Mouse (Mus musculus) liver, postnatal 0 days (tissue): ENCODE data around the gene Ablim1. TPM values are rescaled to one million over a fixed set of nuclear protein-coding genes. Genes with fewer than 3 reads are reported as not detected.

Source experiments
- ATAC-seq: fragments of 200-750 bp; cut with Nextera tagmentation; 2 replicates; pipeline ENCODE4 v1.8.0; 2017; ENCODE audit warnings: mild to moderate bottlenecking, moderate library complexity
- DNase-seq: peaks from one replicate; pipeline ENCODE4 v3.0.0-alpha.2; 2016
- H3K27ac ChIP-seq: fragments of 300-500 bp; sonication (generic); 2 replicates; pipeline ENCODE4 v1.5.1; 2014; ENCODE audit warnings: antibody characterized with exemption, moderate library complexity, mild to moderate bottlenecking, low read depth
- H3K27me3 ChIP-seq: fragments of 300-500 bp; sonication (generic); 2 replicates; pipeline ENCODE4 v1.6.1; 2014; ENCODE audit warnings: low read length, control low read depth, mixed read lengths; ENCODE audit not compliant: insufficient read depth
- H3K36me3 ChIP-seq: fragments of 300-500 bp; sonication (generic); replicated peaks from 2 replicates; pipeline ENCODE4 v1.6.1; 2014; ENCODE audit warnings: mild to moderate bottlenecking, control low read depth, low read length, moderate library complexity, mixed read lengths; ENCODE audit not compliant: insufficient read depth
- H3K4me1 ChIP-seq: fragments of 300-500 bp; sonication (generic); 2 replicates; pipeline ENCODE4 v1.6.1; 2014; ENCODE audit warnings: antibody characterized with exemption, mild to moderate bottlenecking, control low read depth; ENCODE audit not compliant: insufficient read depth
- H3K4me2 ChIP-seq: fragments of 300-500 bp; sonication (generic); 2 replicates; pipeline ENCODE4 v1.6.1; 2014; ENCODE audit warnings: low read depth, mild to moderate bottlenecking, low read length, moderate library complexity, mixed read lengths
- H3K4me3 ChIP-seq: fragments of 300-500 bp; sonication (generic); 2 replicates; pipeline ENCODE4 v1.5.1; 2014; ENCODE audit warnings: low read depth, low read length
- H3K9ac ChIP-seq: fragments of 300-500 bp; sonication (generic); replicated peaks from 2 replicates; pipeline ENCODE4 v1.6.1; 2014; ENCODE audit warnings: mild to moderate bottlenecking, moderate library complexity
- H3K9me3 ChIP-seq: fragments of 300-500 bp; sonication (generic); 2 replicates; pipeline ENCODE4 v1.6.1; 2016; ENCODE audit warnings: mild to moderate bottlenecking, control low read depth, low read length, mixed read lengths
- CTCF ChIP-seq: sonication (generic); IDR thresholded peaks from 2 replicates; pipeline ENCODE4 v1.5.1; 2016; ENCODE audit warnings: antibody characterized with exemption, low read depth
- EP300 ChIP-seq: IDR thresholded peaks from 2 replicates; pipeline ENCODE4 v1.6.1; 2016; ENCODE audit warnings: antibody characterized with exemption, low read depth, mild to moderate bottlenecking
- WGBS: fragments of 180-500 bp; shearing (Covaris S2); extraction: QIAGEN DNeasy Blood & Tissue Kit; methylation state at CpG from one replicate; pipeline ENCODE4 v1.1.7; 2014; ENCODE audit not compliant: insufficient replicate concordance; 5-methylcytosine and 5-hydroxymethylcytosine counted together
- polyA plus RNA-seq: library from polyadenylated mRNA; unstranded; fragments of >200 nt; fragmentation: Nextera tagmentation; extraction: Ambion mirVana; gene quantifications from 2 replicates; pipeline ENCODE4 v1.2.1, GENCODE M21; 2015

Ablim1 gene
- polyA plus RNA-seq, 1 experiment from 2014 or later, result 12.0 TPM

GRCm38 (mm10) chr19:57175077-57175476 is 139.6 kb downstream of the Ablim1 start:
- no peak overlapping the region for H3K4me2 ChIP-seq
- H3K9me3 ChIP-seq, result no peaks in the 10 kb centered on the region
- no peak overlapping the region for H3K9ac ChIP-seq
- H3K4me3 ChIP-seq, result no peak overlapping the region
- peak overlapping the region; percentile 42; the same call in 1 of the 2 replicates for H3K27ac ChIP-seq
- TF ChIP-seq CTCF (no peak), EP300 (no peak)
- ATAC-seq (no peak), DNase-seq (no peak)
- no peaks in the 10 kb centered on the region for H3K27me3 ChIP-seq
- H3K4me1 ChIP-seq, result peaks cover 16% of the 10 kb centered on the region
- H3K36me3 ChIP-seq, result 0 out of 2 replicates have a peak, but pooled peaks cover 2% of the 10 kb centered on the region

- Histone ChIP-seq H3K27ac (peak overlapping the region; percentile 58), H3K27me3 (no peaks in the 10 kb centered on the region), H3K4me1 (peaks cover 19% of the 10 kb centered on the region), H3K4me3 (no peak overlapping the region), H3K4me2 (no peak overlapping the region), H3K9me3 (no peaks in the 10 kb centered on the region), H3K36me3 (0 out of 2 replicates have a peak, but pooled peaks cover 2% of the 10 kb centered on the region), H3K9ac (no peak overlapping the region)
- 64% methylated on average over 5 of the region's 5 CpGs for WGBS
- TF ChIP-seq CTCF (no peak), EP300 (no peak)
- DNase-seq (no peak), ATAC-seq (peak; percentile 64)
These were observed 140.2 kb downstream of the Ablim1 start for GRCm38 (mm10) chr19:57174541-57174940.

GRCm38 (mm10) chr19:57174045-57174444 is 140.7 kb downstream of the Ablim1 start:
- H3K9me3 ChIP-seq, result no peaks in the 10 kb centered on the region
- DNase-seq, result no peak
- H3K36me3 ChIP-seq, result 0 out of 2 replicates have a peak, but pooled peaks cover 2% of the 10 kb centered on the region
- H3K27ac ChIP-seq, result peak overlapping the region; percentile 58
- no peak for ATAC-seq
- H3K27me3 ChIP-seq, result no peaks in the 10 kb centered on the region
- H3K4me1 ChIP-seq, result peaks cover 17% of the 10 kb centered on the region
- H3K9ac ChIP-seq, result no peak overlapping the region
- TF ChIP-seq EP300 (no peak), CTCF (no peak)
- no peak overlapping the region for H3K4me2 ChIP-seq
- 73% methylated on average over 5 of the region's 5 CpGs for WGBS
- H3K4me3 ChIP-seq, result no peak overlapping the region

DNA sequence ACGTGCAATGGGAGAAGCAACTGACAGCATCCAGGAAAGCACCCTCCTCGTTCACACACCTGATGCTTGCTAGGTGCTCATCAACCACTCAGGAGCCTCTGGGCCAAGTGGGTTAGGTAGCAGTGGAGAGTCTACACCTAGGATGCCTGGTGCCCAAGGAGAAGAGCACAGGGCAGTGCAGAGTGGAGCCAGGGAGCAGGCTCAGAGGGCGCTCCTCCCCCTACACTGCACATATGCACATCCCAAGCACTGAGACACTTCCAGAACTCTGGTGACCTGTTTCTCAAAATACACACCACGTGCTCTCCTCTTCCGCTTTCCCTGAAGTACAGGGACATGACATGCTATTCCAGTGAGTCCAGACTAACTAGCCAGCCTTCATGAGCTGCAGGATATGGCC is 142.4 kb downstream of the Ablim1 start:
- WGBS, result 80% methylated on average over 5 of the region's 5 CpGs
- Histone ChIP-seq H3K9ac (no peak overlapping the region), H3K27me3 (no peaks in the 10 kb centered on the region), H3K4me1 (peaks cover 17% of the 10 kb centered on the region), H3K9me3 (no peaks in the 10 kb centered on the region), H3K36me3 (0 out of 2 replicates have a peak, but pooled peaks cover 2% of the 10 kb centered on the region), H3K27ac (no peak overlapping the region), H3K4me3 (no peak overlapping the region), H3K4me2 (no peak overlapping the region)
- TF ChIP-seq CTCF (no peak), EP300 (no peak)
- ATAC-seq, result no peak
- no peak for DNase-seq

- DNase-seq (no peak), ATAC-seq (peak; percentile 59; the same call in 1 of the 2 replicates)
- H3K27ac ChIP-seq, result 0 out of 2 replicates have a peak overlapping the region, but pooled peaks have one; percentile 7
- no peak for TF ChIP-seq EP300
- no peak for TF ChIP-seq CTCF
- H3K4me3 ChIP-seq, result no peak overlapping the region
- H3K9ac ChIP-seq, result no peak overlapping the region
- no peak overlapping the region for H3K4me2 ChIP-seq
- H3K4me1 ChIP-seq, result peaks cover 17% of the 10 kb centered on the region
- H3K36me3 ChIP-seq, result 0 out of 2 replicates have a peak, but pooled peaks cover 2% of the 10 kb centered on the region
- no peaks in the 10 kb centered on the region for H3K9me3 ChIP-seq
- H3K27me3 ChIP-seq, result no peaks in the 10 kb centered on the region
- 65% methylated on average over 5 of the region's 5 CpGs for WGBS
These were observed 143.8 kb downstream of the Ablim1 start for GRCm38 (mm10) chr19:57170880-57171279.

DNA sequence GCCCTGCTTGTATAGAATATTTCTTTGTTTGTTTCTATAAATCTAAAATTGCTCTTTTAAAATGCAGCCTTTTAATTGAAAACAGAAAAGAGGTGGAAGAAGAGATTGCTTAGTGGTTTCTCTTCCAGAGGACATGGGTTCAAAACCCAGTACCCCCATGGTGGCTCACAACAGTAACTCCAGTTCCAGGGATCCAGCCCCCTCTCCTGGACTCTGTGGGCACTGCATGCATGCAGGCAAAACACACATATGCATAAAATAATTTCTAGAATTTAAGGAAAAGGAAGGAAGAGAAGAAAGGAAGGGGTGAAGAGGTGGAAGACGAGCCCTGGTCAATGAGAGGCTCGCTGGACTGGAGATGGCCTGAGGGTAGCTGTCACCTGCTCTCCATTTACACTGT is 145.2 kb downstream of the Ablim1 start:
- no peak for ATAC-seq
- 71% methylated on average over 2 of the region's 2 CpGs for WGBS

More for the DNA sequence above, 145.2 kb downstream of the Ablim1 start:
- H3K4me1 ChIP-seq, result peaks cover 17% of the 10 kb centered on the region
- no peak for DNase-seq
- H3K4me3 ChIP-seq, result no peak overlapping the region
- no peaks in the 10 kb centered on the region for H3K9me3 ChIP-seq
- 0 out of 2 replicates have a peak, but pooled peaks cover 2% of the 10 kb centered on the region for H3K36me3 ChIP-seq
- H3K4me2 ChIP-seq, result no peak overlapping the region
- no peaks in the 10 kb centered on the region for H3K27me3 ChIP-seq
- H3K9ac ChIP-seq, result no peak overlapping the region
- H3K27ac ChIP-seq, result no peak overlapping the region
- no peak for TF ChIP-seq EP300
- TF ChIP-seq CTCF, result 0 out of 2 replicates have a peak, but pooled peaks have one; percentile 18
